Mouse (Mus musculus): Measurements from ENCODE around the gene Zbtb16.

DNA sequence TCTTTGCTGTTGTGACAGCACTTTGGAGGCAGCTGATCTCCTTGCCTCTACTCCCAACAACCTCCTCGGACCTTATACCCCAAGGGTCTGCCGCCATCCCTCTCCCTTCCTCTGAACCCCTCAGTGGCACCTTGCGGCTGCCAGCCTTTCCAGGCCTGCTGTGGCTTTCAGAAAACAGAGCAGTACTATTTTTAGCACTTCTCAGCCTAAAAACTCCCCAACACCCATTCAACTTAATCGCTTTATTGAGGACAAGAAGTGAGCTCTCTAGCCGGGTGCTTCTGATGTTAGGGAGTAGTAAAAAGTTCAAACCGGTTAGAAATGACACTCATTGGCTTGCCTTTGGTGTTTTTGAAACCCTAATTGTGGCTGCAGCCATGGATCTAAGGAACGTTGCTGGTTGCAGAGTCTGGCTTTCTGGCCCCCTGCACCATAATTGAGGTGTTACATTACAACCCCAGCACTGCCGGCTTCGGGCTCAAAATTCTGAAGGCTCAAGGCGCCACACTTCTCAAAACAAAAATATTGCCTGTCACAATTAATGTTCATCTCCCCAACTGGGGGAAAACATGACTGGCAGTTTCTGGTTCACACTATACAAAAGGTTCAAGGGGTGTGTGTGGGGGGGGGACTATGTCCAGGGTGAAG, 107.8 kb downstream of the Zbtb16 start:
- TF ChIP-seq MAFK (IDR thresholded peaks at IDR 0.05; ENCODE audit: insufficient read depth, low read depth, low read length), result no peak
- no peak for TF ChIP-seq ZC3H11A (IDR thresholded peaks at IDR 0.05; ENCODE audit: borderline replicate concordance, low read depth, low read length)
- TF ChIP-seq CHD2 (IDR thresholded peaks at IDR 0.05; ENCODE audit: low read depth, low read length), result no peak
- TF ChIP-seq ZNF384 (IDR thresholded peaks at IDR 0.05; ENCODE audit: low read depth, low read length), result no peak
- TF ChIP-seq HCFC1 (IDR thresholded peaks at IDR 0.05; ENCODE audit: borderline replicate concordance, insufficient read depth, low read length), result no peak
